Mouse (Mus musculus): ENCODE data around the gene Hmgb3. TPM values are rescaled to one million over a fixed set of nuclear protein-coding genes. Genes with fewer than 3 reads are reported as not detected.

The Hmgb3 gene
- polyA plus RNA-seq, 2 experiments from 2014 or later = 49.8 to 60.4 TPM

DNA sequence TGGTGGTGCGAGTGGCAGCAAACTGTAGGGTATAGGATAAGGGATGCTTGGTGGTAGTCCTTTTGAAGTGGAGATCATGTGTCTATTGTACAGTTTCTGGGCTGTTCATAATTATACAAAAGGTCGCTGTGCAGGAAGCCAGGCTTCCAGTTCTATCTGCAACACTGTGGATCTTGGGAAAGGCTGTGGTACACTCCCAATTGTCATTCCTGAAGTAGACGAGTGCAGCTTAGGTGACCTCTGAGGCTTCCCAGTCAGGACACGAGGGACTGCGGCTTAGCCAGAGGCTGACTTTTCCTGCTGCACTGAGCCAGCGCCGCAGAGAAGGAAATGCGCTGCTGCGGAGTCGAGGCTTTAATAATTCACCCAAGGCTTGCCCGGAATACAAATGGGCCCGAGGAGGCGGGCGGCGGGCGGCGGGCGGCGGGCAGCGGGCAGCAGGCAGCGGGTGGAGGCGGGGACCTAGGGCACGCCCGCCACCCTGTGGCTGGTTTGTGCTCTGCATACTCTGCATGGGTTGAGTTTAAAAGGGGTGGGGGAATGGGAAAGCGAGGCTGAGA is 45.4 kb downstream of the Hmgb3 start:
- ATAC-seq = peak; percentile 57

Other genes starting within 250 kb of the Hmgb3 start
- 10 to 100 TPM in 1 of 2 experiments, 1 to 10 TPM in 1; 5.4 to 10.1 TPM for gene Mtmr1, start 191.2 kb upstream of the Hmgb3 start, polyA plus RNA-seq (2017; shearing (Covaris generic))
- 10 to 100 TPM; 18.7 to 20.0 TPM for gene Cd99l2, start 63.1 kb upstream of the Hmgb3 start, polyA plus RNA-seq (2017; shearing (Covaris generic))
- not detected for gene Gpr50, start 107.7 kb downstream of the Hmgb3 start, polyA plus RNA-seq (2017; shearing (Covaris generic))

Measured in activated CD4-positive, CD25-positive, alpha-beta regulatory T cell, adult 4 months (primary cell).